Mouse (Mus musculus): ENCODE measurements around the gene Prnp. TPM values are rescaled to one million over a fixed set of nuclear protein-coding genes. Genes with fewer than 3 reads are reported as not detected.

Prnp gene
- total RNA-seq (2023), result 7.8 and 8.2 TPM in 2 replicates

DNA sequence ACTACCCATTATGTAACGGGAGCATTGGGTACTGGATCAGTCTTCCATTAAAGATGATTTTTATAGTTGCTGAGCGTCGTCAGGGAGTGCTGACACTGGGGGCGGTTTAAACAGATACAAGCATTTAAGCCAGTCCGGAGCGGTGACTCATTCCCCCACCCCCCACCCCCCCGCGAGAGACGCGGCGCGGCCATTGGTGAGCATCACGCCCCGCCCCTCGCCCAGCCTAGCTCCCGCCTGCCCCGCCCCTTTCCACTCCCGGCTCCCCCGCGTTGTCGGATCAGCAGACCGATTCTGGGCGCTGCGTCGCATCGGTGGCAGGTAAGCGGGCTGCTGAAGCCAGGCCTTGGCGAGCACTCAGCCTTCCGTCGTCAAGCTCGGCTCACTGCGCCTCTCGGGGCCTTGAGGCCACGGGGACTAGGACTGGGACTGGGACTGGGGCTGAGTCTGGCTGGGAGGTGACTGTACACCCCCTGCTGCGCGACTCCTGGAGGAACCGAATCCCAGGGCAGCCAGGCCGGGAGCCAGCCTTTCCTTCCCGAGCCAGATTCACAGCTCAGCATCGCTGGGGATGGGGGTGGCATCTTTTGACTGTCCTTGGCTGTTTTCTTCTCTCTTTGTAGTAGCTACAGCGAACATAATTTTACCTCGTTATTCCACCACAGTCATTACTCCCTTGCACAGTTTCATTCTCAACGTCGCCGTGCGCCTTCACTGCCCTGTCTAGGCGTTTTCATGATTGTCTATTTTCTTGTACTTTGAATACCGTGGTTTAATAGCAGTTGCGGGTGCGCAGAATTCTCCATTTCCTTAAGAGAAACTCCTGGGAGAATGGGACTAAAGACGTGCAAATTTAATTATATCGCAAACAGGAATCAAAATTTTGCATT is at the start of gene Prnp, which contains the start of gene Prn:
Gene Prnp (plus strand): TSS at position 246 of the 890 bp plus-strand sequence.
Gene Prn (plus strand): TSS at position 275 of the 890 bp plus-strand sequence.

GRCm38 (mm10) chr2:131950598-131951095 is 40.9 kb downstream of the Prnp start, which contains the start of gene Prnd:
Gene Prnd, plus strand, starts transcription at chr2:131950861.

Other genes starting within 250 kb of the Prnp start
- gene Erv3, start 50.2 kb upstream of the Prnp start, total RNA-seq (2023), result not detected in 2 replicates
- gene Prn, start within 50 bp of the Prnp start, total RNA-seq (2023), result not detected in 2 replicates
- not detected in 2 replicates for gene Prnd, start 40.9 kb downstream of the Prnp start, total RNA-seq (2023)
- 129 and 134 TPM in 2 replicates for gene Rassf2, start 120.3 kb downstream of the Prnp start, total RNA-seq (2023)
- gene Slc23a2, start 235.2 kb downstream of the Prnp start, total RNA-seq (2023), result 16.6 and 25.3 TPM in 2 replicates